Mouse (Mus musculus): ENCODE results near the gene Rnf212b.

GRCm38 (mm10) chr14:54900383-54900782 is 86.4 kb downstream of the Rnf212b start:
- TF ChIP-seq CTCF (IDR thresholded peaks at IDR 0.05; ENCODE audit: low read depth, low read length): peak; percentile 56
- TF ChIP-seq POLR2A (IDR thresholded peaks at IDR 0.05; ENCODE audit: extremely low read depth, insufficient read depth, low read length): no peak
